8 mouse cellular contexts compared by ENCODE assay signal in genomic region chr13:51903324-51903939, GRCm38 (mm10). TPM values are rescaled to one million over a fixed set of nuclear protein-coding genes. Genes with fewer than 3 reads are reported as not detected.
A peak's percentile ranks its signal among the peaks of the same experiment; 100 is the strongest.
DNase-seq lines count a peak whose midpoint lies in the region; ATAC-seq lines count a peak whose summit lies in the region.

No protein-coding gene starts in this region.

- H3K27me3 ChIP-seq in embryonic facial prominence, embryonic 11.5 days (ENCODE audit: control insufficient read depth, insufficient read depth, low read length), result no peaks in the 10 kb centered on the region
- H3K27me3 ChIP-seq in hindbrain, embryonic 10.5 days (ENCODE audit: insufficient read depth, poor library complexity, severe bottlenecking), result peaks cover 43% of the 10 kb centered on the region

- H3K4me1 ChIP-seq in embryonic facial prominence, embryonic 11.5 days (ENCODE audit: control insufficient read depth, insufficient read depth, low read length), result peaks cover 6% of the 10 kb centered on the region; the same call in 1 of the 2 replicates
- peaks cover 52% of the 10 kb centered on the region for H3K4me1 ChIP-seq in hindbrain, embryonic 10.5 days (replicated peaks)

- no peaks in the 10 kb centered on the region for H3K36me3 ChIP-seq in embryonic facial prominence, embryonic 11.5 days (replicated peaks; ENCODE audit: control insufficient read depth, insufficient read depth, low read depth, low read length)
- H3K36me3 ChIP-seq in hindbrain, embryonic 10.5 days, result no peaks in the 10 kb centered on the region

- no peaks in the 10 kb centered on the region for H3K9me3 ChIP-seq in embryonic facial prominence, embryonic 11.5 days (replicated peaks; ENCODE audit: control insufficient read depth, low read length)
- no peaks in the 10 kb centered on the region for H3K9me3 ChIP-seq in hindbrain, embryonic 10.5 days

- peak; percentile 56 for ATAC-seq in embryonic facial prominence, embryonic 11.5 days (replicated peaks; ENCODE audit: insufficient number of reproducible peaks, low FRiP score, low TSS enrichment, low read depth)

- no peak overlapping the region for H3K4me2 ChIP-seq in embryonic facial prominence, embryonic 11.5 days (ENCODE audit: low read depth, low read length)

- H3K27ac ChIP-seq in embryonic facial prominence, embryonic 11.5 days (replicated peaks; ENCODE audit: low read depth, low read length), result no peak overlapping the region
- peak overlapping the region; percentile 86 for H3K27ac ChIP-seq in hindbrain, embryonic 10.5 days

- DNase-seq in heart, adult 11 months, result peak; percentile 95
- no peak for DNase-seq in heart, postnatal 25 days (ENCODE audit: low spot score)
- DNase-seq in embryonic facial prominence, embryonic 11.5 days (ENCODE audit: low spot score), result peak; percentile 20
- peak; percentile 59 for DNase-seq in hindbrain, embryonic 10.5 days (ENCODE audit: low spot score)
- DNase-seq in mesoderm, embryonic 11.5 days (ENCODE audit: low read depth, low spot score), result peak; percentile 63
- no peak for DNase-seq in spleen, postnatal 36 days (ENCODE audit: low spot score in 2 of 2)
- DNase-seq in layer of hippocampus, adult 9-10 months (ENCODE audit: low spot score), result no peak
- no peak for DNase-seq in frontal cortex, postnatal 14 days (ENCODE audit: low spot score in 2 of 2)

- no peak overlapping the region for H3K4me3 ChIP-seq in embryonic facial prominence, embryonic 11.5 days (ENCODE audit: low read depth, low read length)
- no peak overlapping the region; the same call in 1 of the 2 replicates for H3K4me3 ChIP-seq in hindbrain, embryonic 10.5 days

- intact Hi-C loops in heart, postnatal 25 days (cut with DNase I), result loop anchor here (2.0 kb wide), 1 partner anchor 57 kb away; the partner anchor contains the start of gene Gadd45g

- 30% methylated on average over 9 of the region's 11 CpGs for WGBS in embryonic facial prominence, embryonic 11.5 days
- WGBS in hindbrain, embryonic 10.5 days, result 47% methylated on average over 11 of the region's 11 CpGs

- H3K9ac ChIP-seq in embryonic facial prominence, embryonic 11.5 days (replicated peaks; ENCODE audit: low read length), result no peak overlapping the region

RNA-seq across cellular contexts. Expression of gene Gadd45g, which starts 57.0 kb away (rescaled TPM):
- total RNA-seq in heart, postnatal 25 days (2021), result 10 to 100 TPM; 11.6 to 21.6 TPM
- 57.1 and 62.0 TPM in 2 replicates for polyA plus RNA-seq in embryonic facial prominence, embryonic 11.5 days (2014; fragmentation: Nextera tagmentation; extraction: Ambion mirVana)
- polyA plus RNA-seq in hindbrain, embryonic 10.5 days (2016; fragmentation: Nextera tagmentation; extraction: Ambion mirVana), result 184 and 214 TPM in 2 replicates

Comparison
In these comparisons a context has a peak if more than half of its experiments do, and no peak if none do; other contexts are left out.
1. DNase-seq: peak in heart, adult 11 months (single experiment), embryonic facial prominence, embryonic 11.5 days (single experiment), hindbrain, embryonic 10.5 days (single experiment) and mesoderm, embryonic 11.5 days (single experiment); none in heart, postnatal 25 days (single experiment), spleen, postnatal 36 days (0 of 2), layer of hippocampus, adult 9-10 months (single experiment) and frontal cortex, postnatal 14 days (0 of 2).